Mouse (Mus musculus): ENCODE measurements at regions not wholly inside any gene's neighbourhood (a gene's known extent, or its start where the extent isn't known, plus 50 kb on each side); places are given as distances from the start of the nearest gene placed in this dataset.

GRCm38 (mm10) chr13:107528724-107529456 lies 507.0 kb upstream of the Kif2a start:
- DNase-seq, result peak in 1 of 2 experiments; percentile 15

- DNase-seq, result no peak
These were observed 501.0 kb upstream of the Kif2a start for GRCm38 (mm10) chr13:107522942-107523341.

- DNase-seq, result no peak
These were observed 492.3 kb upstream of the Kif2a start for GRCm38 (mm10) chr13:107514236-107514635.

- no peak for DNase-seq
These were observed 491.6 kb upstream of the Kif2a start for GRCm38 (mm10) chr13:107513274-107514146.

GRCm38 (mm10) chr13:107507336-107507735 lies 485.4 kb upstream of the Kif2a start:
- DNase-seq, result no peak

- DNase-seq, result no peak
These were observed 484.9 kb upstream of the Kif2a start for GRCm38 (mm10) chr13:107506832-107507231.

- no peak for DNase-seq
These were observed 483.4 kb upstream of the Kif2a start for GRCm38 (mm10) chr13:107505318-107505717.

- DNase-seq, result no peak
These were observed 480.3 kb upstream of the Kif2a start for GRCm38 (mm10) chr13:107502261-107502660.

- DNase-seq, result no peak
These were observed 479.0 kb upstream of the Kif2a start for GRCm38 (mm10) chr13:107500776-107501489.

- DNase-seq, result no peak
These were observed 477.4 kb upstream of the Kif2a start for GRCm38 (mm10) chr13:107499296-107499695.

GRCm38 (mm10) chr13:107495161-107495732 lies 473.3 kb upstream of the Kif2a start:
- DNase-seq, result no peak

DNA sequence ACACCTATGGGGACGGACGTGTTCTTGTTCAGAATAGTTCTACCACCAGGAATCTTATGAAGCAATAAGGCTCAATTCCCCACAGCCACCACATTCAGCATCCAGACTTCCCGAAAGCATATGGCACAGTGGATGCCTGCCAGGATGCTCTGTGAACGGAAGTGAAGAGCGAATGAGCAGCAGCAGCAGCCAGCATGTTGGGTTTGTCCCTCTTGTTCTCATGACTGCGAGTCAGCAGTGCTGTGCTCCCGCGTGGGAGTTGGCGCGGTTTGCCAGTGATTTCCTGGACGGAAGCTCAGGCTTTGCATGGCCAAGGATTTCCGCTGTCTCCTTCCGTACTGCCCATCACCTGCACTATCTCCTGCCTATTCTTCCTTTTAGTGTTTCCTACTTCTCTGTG lies 471.8 kb upstream of the Kif2a start:
- peak; percentile 64 to 65 for DNase-seq

DNA sequence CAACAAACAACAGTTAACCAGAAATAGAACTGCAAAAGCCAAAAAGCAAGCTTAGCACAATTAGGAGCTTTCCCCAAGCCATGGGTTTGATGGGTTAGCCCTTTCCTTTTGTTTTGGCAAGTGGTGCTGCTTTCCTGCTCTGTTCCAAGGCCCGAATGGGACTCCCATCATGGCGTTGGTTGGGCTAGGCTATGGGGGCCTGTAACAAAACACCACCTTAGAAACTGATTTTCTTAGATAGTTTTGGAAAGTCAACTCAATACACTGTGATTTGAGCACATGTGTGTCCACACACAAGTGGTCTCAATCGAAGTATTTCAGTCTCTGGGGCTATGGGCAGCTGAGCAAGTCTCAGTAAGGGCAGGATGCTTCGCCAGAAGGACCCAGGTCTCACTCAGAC lies 470.5 kb upstream of the Kif2a start:
- no peak for DNase-seq

DNA sequence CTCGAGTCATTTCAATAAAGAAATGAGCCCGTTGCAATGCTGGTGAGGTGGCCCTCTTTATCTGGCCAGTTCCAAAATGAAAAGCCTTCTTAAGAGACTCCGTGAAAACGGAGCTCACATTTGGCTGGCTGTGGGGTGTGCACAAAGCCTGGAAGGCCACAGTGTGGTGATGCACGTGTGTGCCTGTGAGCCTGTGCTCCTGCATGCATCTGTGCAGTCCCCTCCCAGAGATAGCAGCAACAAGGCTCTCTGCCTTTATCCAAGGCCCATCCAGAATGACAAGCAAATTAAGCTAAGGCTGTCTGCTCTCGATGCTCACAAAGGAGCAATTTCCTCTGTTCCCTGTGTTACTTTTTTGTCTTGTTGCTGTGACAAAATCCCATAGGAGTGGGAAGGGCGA lies 469.5 kb upstream of the Kif2a start:
- no peak for DNase-seq

GRCm38 (mm10) chr13:107485400-107486017 lies 463.6 kb upstream of the Kif2a start:
- no peak for DNase-seq

GRCm38 (mm10) chr13:107484630-107484998 lies 462.7 kb upstream of the Kif2a start:
- no peak for DNase-seq

- DNase-seq, result no peak
These were observed 462.2 kb upstream of the Kif2a start for GRCm38 (mm10) chr13:107483967-107484629.

- DNase-seq, result no peak
These were observed 453.2 kb upstream of the Kif2a start for GRCm38 (mm10) chr13:107475166-107475565.

- peak; percentile 85 to 92 for DNase-seq
These were observed 447.8 kb upstream of the Kif2a start for GRCm38 (mm10) chr13:107469491-107470276.

DNA sequence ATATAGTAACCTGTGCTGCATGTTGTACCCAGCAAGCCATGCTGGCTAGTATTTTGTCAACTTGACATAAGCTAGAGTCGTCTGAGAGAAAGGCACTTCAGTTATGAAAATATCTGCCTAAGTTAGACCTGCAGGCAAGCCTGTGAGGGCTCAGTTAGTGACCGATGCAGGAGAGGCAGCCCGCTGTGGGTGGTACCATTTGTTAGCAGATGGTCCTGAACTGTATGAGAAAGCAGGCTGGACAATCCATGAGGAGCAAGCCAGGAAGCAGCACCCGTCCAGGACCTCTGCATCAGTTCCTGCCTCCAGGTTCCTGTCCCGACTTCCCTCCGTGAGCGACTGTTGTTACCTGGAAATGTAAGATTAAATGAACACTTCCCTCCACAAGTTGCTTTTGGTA lies 440.9 kb upstream of the Kif2a start:
- DNase-seq, result no peak

All from kidney, postnatal 25 days (tissue).